Mouse (Mus musculus): ENCODE data around the gene Rpl11.
"Not testable (repeated sequence)": the region's sequence is repeated elsewhere in the genome, so short reads cannot be mapped to it uniquely, and the experiment has no call there.

The Rpl11 gene

DNA sequence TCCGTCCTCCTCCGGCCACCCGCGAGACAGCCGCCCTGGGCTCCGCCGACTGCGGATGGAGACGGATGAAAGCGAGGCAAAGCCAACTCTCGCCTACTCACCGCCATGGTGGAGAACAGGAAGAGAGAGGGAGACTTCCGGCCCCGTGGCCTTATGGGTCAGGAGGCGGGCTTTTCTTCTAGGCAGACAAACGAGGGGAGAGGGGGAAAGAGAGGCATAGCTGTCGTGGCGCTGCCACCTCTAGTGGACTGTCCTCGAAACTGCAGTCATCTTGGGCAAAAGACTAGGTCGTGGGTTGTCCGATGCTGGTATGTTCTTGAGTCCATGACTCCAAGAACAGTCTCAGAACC lies at the start of gene Rpl11:
TSS of gene Rpl11 (minus strand) at position 182 of the 350 bp plus-strand sequence.
- peak; percentile 77 to 85 for DNase-seq (ENCODE audit: low spot score in 2 of 2)

DNA sequence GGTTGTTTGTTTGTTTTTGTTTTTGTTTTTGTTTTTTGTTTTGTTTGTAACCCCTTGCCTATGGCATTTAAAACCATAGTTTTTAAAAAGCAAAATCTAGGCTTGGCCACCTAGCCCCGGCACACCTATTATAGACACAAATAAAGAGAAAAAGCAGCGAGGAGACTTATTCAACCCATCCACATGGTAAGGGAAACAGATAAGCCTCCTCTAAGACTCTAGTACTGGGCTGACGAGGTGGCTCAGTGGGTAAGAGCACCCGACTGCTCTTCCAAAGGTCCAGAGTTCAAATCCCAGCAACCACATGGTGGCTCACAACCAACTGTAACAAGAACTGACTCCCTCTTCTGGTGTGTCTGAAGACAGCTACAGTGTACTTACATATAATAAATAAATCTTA lies 48.5 kb upstream of the Rpl11 start:
- DNase-seq (ENCODE audit: low spot score in 2 of 2): not testable (repeated sequence)

DNA sequence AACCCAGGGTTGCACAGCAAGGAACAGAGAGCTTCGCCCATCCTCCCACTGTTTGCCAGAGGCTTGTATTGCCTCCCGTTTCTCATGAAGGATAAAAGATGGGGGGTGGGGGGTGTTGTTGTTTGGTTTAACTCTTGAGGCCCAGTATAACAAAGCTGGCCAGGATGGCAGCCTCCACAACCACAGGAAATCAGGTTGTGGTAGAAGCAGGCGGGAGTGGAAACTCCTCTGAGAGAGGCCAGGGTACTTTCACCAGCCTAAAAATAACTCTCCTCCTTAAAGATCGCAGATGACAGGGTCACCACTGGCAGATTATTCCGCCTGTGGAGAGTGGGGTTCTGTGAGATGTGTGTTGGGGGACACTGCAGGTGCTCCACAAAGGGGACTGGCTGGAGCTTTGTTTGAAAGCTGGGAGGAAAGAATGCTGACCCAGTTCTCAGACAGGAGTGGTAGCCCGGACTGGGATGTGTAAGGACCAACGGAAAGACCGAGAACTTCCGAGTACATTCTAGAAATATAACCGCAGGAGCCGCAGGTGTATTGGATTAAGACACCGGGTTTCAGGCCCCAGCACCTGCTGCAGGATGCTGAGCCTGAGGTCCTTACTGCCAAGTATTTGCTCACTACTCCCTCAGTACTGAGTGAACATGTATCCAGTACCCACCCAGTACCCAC lies 47.3 kb upstream of the Rpl11 start:
- no peak for DNase-seq (ENCODE audit: low spot score in 2 of 2)

- DNase-seq (ENCODE audit: low spot score in 2 of 2): no peak
These were observed 45.2 kb upstream of the Rpl11 start for GRCm38 (mm10) chr4:136098446-136098845.

DNA sequence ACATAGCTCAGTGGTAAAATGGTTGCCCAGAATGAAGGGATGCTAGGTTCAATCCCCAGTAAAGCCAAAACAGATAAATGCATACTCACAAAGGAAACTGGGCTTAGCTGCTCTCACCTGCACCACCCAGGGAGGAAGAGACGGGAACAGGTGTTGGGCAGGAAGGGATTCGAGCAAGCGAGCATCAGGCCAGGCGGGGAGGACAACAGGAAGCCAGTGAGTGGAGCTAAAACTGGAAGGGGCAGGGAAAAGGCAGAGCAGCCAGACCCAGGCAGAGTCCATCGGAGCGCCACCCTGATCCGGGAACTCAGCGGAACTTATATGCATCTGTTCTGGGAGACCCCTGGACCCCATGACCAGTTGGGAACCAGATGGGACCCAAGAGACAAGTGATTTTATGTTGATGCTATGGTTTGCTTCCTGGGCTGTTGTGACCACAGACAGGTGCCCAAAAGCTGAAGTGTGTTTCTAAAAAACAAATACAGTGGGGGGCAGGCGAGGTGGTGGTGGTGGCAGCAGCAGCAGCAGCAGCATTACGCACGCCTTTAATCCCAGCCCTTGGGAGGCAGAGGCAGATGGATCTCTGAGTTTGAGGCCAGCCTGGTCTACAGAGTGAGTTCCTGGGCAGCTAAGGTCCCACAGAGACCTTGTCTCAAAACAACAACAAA lies 43.4 kb upstream of the Rpl11 start:
- no peak for DNase-seq (ENCODE audit: low spot score in 2 of 2)

GRCm38 (mm10) chr4:136095490-136096105 lies 42.4 kb upstream of the Rpl11 start:
- no peak for DNase-seq (ENCODE audit: low spot score in 2 of 2)

DNA sequence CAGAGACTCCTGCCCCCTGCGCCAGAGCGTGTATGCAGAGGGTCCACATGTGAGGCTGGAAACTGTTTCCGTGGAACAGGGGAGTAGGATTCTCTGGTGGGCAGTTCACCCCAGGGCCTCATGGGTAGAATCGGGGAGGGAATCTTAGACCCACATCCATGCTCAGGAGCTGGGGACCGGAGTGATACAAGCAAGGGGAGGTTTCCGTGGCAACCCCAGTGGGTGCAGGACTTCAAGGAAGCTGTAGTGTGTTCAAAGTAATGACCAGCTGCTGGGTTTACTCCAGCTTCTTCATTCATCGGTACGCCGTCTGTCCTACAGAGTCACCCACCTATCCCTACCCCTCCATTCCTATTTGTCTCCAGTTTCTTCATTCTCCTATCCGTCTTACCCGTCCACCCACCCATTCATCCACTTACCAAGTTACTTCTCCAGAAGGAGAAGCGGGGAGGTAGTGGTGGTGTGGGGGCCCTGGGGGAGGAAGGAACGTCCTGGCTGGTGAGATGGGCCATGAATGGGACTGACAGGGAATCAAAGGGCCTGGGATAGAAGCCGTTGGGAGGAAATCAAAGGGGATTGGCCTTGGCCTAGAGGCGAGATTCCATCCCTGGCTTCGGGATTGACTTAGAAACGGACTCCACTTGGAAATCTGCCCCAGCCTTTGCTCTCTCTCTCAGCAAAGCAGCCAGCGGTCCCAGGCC lies 41.4 kb upstream of the Rpl11 start:
- DNase-seq (ENCODE audit: low spot score in 2 of 2): no peak

DNA sequence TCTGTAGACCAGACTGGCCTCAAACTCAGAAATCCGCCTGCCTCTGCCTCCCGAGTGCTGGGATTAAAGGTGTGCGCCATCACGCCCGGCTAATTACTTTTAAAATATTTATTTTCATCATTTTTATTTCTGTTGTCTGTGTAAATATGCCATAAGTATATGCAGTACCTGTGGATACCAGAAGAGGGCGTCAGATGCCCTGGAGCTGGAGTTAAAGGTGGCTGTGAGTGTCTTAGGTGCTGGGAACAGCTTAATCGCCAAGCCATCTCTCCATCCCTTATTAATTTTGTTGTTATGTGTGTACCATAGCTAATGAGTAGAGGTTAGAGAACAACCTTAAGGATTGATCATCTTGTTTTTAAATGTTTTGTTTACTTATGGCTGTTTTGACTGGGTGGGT lies 39.3 kb upstream of the Rpl11 start:
- DNase-seq (ENCODE audit: low spot score in 2 of 2): no peak

DNA sequence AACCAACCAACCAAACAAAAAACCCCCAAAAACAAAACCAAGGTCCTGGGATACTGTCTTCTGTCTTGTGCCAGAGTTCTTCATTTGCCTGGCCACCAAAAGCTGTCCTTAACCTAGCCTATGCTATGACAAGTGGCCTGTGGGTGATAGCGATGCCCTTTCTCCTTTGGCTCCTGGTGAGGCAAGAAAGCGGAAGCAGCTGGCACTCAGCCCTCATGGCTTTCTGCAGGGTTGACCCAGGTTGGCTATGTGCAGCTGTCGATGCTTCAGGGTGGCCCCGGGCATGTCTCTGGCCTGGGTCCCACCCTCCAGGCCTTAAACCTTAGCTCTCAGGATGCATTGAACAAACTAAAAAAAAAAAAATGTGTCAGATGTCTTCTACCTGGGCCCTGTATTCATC lies 38.1 kb upstream of the Rpl11 start:
- DNase-seq (ENCODE audit: low spot score in 2 of 2): no peak

DNA sequence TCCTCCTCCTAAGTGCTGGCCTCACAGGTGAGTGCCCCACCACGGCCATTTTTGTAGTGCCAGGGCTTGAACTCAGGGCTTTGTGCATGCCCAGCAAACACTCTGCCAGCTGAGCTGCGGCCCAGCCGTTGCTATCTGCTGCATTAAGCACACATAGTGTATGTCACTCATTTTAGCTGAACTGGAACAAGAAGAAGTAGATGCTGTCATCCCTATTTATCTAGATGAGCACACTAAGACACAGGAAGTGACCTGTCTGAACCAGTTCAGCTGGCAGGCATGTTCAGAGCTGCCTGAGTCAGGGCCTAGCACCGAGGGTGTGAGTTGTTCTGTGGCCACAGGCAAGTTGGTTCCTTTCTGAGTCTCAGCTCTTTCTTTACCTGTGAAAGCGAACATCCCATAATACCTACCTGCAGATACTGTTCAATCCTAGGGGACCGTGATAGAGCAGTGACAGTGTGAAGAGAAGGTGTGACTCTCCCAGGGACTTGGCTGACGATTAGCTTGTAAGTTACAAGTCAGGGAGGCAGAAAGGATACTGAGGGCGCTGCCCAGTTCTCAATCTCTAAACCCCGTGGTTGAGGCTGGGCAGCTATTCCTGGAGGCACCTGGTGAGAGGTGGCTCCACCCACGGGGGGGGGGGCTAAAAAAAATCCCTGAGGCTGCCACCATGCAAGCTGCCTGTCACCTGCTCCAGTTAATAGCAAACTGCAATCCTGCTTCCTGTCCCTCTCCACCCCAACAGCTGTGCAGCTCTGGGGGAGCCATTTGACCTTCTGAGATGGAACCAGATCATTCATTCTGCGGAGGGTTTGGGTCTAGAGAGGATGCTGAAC lies 36.7 kb upstream of the Rpl11 start:
- no peak for DNase-seq (ENCODE audit: low spot score in 2 of 2)

GRCm38 (mm10) chr4:136088971-136089747 lies 35.9 kb upstream of the Rpl11 start:
- peak; percentile 44 to 45 for DNase-seq (ENCODE audit: low spot score in 2 of 2)

- DNase-seq (ENCODE audit: low spot score in 2 of 2): no peak
These were observed 35.1 kb upstream of the Rpl11 start for GRCm38 (mm10) chr4:136088364-136088763.

- DNase-seq (ENCODE audit: low spot score in 2 of 2): no peak
These were observed 34.0 kb upstream of the Rpl11 start for GRCm38 (mm10) chr4:136087261-136087660.

DNA sequence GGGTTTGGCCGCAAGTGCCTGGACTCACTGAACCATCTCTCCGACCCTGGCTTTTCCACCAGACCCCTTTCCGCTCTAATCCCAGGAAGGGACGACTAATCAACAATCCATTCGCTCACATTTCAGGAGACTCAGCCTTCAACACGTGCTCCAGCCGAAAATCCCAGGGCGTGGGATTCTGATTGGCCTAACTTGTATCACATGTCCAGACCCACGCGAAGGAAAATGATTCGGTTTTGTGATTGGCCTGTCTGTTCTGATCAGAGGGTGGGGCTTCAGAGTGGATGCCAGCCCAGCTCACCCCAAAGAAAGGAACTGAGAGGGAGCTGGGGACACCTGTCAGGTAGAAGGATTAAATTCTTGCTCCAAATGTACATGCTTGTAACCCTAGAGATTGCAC lies 31.6 kb upstream of the Rpl11 start:
- no peak for DNase-seq (ENCODE audit: low spot score in 2 of 2)

DNA sequence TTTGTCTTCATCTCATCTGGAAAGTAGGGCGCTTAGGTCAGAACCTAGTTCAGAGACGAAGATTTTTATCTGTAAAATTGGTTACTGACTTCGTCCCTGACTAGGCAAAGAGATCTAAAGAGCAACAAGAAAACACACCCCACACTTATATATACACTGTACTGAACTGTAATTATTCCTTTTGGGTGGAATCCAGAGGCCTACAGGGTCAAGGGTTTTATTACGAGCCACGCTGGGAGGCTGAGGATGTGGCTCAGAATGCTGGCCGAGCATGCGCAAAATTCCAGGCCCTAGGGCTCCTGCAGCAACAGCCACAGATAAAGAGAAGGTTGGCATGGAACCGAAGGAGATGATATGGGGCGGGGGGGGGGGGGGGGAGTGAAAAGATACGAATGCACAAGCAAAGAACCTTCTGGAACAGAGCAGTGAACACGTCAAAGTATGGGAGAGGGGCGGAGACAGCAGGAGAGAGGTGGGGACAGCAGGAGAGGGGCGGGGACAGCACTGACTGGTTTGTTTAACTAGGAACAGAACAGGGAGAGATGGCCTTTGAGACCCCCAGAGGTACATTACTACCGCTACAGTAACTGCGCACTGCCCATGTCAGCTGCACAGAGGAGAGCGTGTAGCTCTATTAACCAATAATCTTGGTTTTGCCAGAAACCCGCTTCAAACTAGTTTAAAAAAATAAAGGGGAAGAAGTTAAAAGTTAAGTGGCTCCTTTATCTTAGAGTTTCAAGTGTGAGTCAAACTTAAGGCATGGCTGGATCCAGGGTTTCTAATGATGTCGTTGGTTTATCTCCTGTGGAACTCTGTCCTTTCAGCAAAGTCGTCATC lies 30.3 kb upstream of the Rpl11 start:
- DNase-seq (ENCODE audit: low spot score in 2 of 2): no peak

DNA sequence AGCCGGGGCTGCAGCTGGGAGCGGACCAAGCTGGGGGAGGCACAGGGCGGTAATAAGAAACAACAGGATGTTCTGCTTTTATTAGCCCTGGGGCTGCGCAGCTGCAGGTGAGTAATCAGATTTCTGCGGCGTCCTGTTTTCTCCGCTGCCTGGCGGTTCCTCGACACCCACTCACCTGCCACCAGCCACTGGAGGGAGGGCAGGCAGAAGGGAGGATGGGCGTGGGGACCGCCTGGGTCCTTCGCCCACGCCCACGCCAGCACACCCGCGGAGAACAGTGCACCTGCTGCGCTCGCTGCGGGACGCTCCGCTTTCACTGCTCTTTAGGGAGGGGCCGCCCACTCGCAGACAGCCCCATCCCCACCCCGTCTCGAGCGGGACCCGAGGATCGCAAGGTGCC lies 28.5 kb upstream of the Rpl11 start:
- DNase-seq (ENCODE audit: low spot score in 2 of 2): peak; percentile 56 to 62

DNA sequence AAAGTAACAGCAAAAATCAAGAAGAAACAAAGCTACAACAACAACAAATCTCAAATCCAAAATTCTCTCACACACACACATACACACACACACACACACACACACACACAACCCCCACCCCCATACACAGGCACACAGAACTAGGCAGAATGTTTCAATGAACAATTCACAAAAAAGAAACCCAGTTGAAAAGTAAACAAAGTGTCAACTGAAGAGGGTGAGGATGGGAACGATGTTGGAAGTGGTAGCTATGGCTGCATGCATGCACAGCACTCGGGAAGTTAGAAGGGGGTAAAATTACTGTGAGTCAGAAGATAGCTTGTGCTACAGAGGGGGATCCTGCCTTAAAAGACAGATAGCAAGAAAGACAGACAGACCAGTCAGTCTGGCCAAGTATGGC lies 25.4 kb upstream of the Rpl11 start:
- no peak for DNase-seq (ENCODE audit: low spot score in 2 of 2)

DNA sequence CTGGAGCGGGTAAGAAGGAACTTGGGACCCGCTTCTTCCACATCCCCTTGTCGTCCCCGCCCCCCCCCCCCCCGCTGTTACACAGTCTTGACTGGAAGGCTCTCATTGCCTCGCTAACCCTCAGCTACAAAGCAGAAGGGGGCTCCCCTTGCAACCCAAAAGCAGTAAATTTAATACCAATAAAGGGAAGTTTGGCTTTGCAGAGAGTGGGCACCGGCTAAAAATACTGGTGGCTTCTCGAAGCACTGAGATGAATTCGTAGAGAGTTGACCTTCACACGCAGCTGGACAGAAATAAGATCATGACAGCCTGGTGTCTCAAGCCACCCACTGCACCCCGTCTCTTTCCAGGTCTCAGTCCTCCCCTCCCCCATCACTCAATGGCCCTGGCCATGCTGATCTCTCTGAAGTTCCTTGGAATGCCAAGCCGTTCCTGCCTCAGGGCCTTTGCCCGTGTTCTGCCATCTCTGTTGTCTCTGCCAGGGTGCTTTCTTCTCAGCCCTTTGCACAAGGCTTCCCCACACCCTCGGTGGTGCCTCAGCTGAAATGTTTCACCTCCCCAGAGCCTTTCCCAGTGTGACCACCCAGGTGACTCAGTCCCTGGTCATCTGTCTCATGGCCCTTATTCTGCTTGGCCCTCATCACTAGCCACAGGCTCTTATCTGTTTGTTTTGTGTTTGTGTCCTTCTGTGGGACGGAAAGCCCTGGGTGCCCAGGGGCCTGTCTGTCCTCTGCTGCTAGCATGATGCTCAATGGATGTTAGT lies 23.7 kb upstream of the Rpl11 start:
- no peak for DNase-seq (ENCODE audit: low spot score in 2 of 2)

DNA sequence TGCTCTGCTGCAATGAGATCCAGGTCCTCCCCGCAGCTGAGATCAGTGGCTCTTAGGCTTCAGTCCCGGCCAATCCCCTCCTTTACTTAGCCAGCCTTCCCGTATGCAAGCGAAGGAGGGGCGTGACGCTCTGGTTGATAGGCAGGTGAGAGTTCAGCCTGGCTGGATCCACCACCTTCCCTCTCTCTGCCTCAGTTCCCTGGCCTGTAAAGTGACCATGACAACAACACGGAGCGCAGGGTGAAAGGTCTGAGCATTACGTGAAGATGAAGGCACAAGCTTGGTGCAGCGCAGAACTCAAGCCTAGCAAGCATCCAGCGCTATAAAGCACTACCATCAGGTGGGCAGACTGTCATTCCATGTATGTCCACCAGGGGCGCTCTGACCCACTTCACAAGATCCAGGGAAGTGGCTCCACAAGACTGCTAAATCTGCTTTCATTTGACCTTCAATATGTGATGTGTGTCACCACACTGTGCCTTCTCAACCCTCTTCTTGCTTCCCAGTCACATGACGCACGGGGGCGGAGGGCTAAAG lies 18.0 kb upstream of the Rpl11 start:
- peak; percentile 57 to 80 for DNase-seq (ENCODE audit: low spot score in 2 of 2)
